Mouse (Mus musculus) bone marrow macrophage, adult 2 months (primary cell): Measurements from ENCODE around the gene Spata2.

Experiments used
- CTCF ChIP-seq: IDR thresholded peaks from 2 replicates; pipeline ENCODE4 v1.5.1; 2012; ENCODE audit warnings: low read depth, mild to moderate bottlenecking, low read length, moderate library complexity
- POLR2A ChIP-seq: IDR thresholded peaks from 2 replicates; pipeline ENCODE4 v1.6.1; 2012; ENCODE audit warnings: mild to moderate bottlenecking, low read depth, low read length, borderline replicate concordance

- TF ChIP-seq CTCF (no peak), POLR2A (no peak)
Measured at GRCm38 (mm10) chr2:167456361-167457020, 36.2 kb downstream of the Spata2 start.
